Mouse (Mus musculus) lung, adult 2 months (tissue): ENCODE data around the gene Fahd2a.

ENCODE experiments used
- CTCF ChIP-seq: fragments of 200-500 bp; IDR thresholded peaks from 2 replicates; pipeline ENCODE4 v1.5.1; 2011; ENCODE audit warnings: mild to moderate bottlenecking, low read length, control low read depth; ENCODE audit not compliant: insufficient read depth
- POLR2A ChIP-seq: fragments of 200-500 bp; IDR thresholded peaks from 2 replicates; pipeline ENCODE4 v1.6.1; 2011; ENCODE audit warnings: low read depth, mild to moderate bottlenecking, control low read depth, low read length, borderline replicate concordance; ENCODE audit errors: extremely low read depth

GRCm38 (mm10) chr2:127435554-127435953 lies 8.8 kb downstream of the Fahd2a start:
- no peak for TF ChIP-seq CTCF
- no peak for TF ChIP-seq POLR2A
